Mouse (Mus musculus): ENCODE measurements around the gene Il18bp.
A peak's percentile ranks its signal among the peaks of the same experiment; 100 is the strongest.

The Il18bp gene

GRCm38 (mm10) chr7:102006520-102006919, 12.0 kb downstream of the Il18bp start:
- no peak for DNase-seq (ENCODE audit: low spot score in 2 of 2)

- peak; percentile 58 to 65 for DNase-seq (ENCODE audit: low spot score in 2 of 2)
Observed at GRCm38 (mm10) chr7:102000921-102001630, 17.4 kb downstream of the Il18bp start.

DNA sequence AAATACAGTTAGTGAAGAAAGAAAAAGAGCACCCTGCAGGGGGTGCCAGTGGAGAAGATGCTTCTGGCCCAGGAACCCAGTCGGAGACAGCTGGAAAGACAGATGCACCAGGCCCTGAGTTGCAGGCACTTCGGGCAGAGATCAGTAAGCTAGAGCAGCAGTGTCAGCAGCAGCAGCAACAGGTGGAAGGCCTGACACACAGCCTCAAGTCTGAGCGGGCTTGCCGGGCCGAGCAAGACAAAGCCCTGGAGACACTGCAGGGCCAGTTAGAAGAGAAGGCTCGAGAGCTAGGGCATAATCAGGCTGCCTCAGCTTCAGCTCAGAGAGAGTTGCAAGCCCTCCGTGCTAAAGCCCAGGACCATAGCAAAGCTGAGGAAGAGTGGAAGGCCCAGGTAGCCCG, 18.2 kb downstream of the Il18bp start:
- DNase-seq (ENCODE audit: low spot score in 2 of 2), result no peak

GRCm38 (mm10) chr7:101999461-102000151, 18.9 kb downstream of the Il18bp start:
- no peak for DNase-seq (ENCODE audit: low spot score in 2 of 2)

GRCm38 (mm10) chr7:101998194-101998927, 20.1 kb downstream of the Il18bp start:
- DNase-seq (ENCODE audit: low spot score in 2 of 2), result peak; percentile 77 to 88

GRCm38 (mm10) chr7:101994241-101994640, 24.2 kb downstream of the Il18bp start:
- no peak for DNase-seq (ENCODE audit: low spot score in 2 of 2)

DNA sequence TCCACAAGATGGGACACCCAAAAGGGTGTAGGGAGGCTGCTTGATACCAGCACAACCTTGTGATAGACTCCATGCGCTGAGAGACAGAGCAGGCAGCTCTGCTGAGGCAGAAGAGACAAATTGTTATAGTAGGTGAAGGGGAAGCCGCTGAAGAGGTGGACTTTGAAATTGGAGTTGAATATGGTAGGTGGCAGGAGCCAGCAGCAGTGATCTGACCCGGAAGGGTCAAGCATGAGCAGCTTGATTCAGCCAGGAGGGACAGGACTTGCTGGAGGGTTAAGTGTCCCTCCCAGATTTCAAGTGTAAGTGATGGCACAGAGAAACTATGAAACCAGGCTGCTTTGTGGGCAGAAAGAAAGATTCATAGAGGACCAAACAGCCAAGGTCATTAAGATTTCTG, 33.4 kb downstream of the Il18bp start:
- DNase-seq (ENCODE audit: low spot score in 2 of 2), result no peak

DNA sequence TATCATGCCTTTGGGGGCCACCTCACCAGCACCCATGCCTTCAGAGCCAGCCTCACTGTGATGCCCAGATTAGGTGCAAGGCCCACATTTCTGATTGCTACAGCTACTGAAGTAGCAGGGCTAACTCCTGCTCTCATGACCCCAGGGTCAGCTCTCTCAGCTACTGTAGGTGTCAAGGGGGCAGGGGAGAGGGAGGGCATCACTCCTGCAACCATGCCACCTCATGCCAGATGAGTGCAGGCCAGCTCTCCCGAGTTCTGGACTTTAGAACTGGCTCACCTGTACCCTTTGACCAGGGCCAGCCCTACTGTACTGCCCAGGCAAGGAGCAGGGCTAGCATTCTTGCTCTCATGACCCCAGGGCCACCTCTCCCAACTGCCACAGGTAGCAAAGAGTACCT, 35.8 kb downstream of the Il18bp start:
- no peak for DNase-seq (ENCODE audit: low spot score in 2 of 2)

DNA sequence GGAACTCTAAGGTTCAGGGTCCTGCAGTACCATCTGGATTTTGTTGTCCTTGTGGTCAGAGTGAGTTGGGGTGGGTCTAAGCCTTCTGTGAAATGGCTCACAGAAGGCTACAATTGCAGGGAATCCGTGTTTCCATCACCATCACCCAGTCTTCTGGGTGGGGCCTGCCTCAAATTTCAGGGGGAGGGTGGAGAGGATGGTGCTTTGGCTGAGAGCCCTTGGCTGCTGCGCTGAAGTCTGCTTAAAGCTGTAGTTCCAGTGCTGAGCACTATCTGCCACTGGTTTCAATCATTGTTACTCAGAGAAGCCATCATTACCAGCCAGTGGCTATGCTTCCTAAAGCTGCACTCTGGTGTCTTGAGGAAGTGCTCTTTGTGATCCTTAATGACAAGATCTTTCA, 44.0 kb downstream of the Il18bp start:
- peak; percentile 51 to 62 for DNase-seq (ENCODE audit: low spot score in 2 of 2)

DNA sequence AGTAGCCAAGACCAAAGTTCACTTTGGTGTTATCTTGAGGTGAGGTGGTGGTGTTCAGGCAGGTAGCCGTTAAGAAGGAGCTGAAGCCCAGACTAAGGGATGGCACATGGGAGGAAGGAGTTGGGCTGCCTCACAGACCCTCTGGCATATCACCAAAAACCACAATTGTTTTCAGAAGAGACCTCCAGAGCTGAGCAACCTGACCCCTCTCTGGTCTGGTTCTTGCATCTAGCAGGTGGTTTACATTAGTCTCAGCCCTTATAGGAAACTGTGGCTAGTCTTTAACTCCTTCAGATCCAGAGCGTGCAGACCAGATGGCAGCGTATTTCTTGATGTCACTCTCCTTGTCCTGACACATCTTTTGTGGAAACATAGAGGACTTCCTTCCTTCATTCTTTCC, 44.8 kb downstream of the Il18bp start:
- no peak for DNase-seq (ENCODE audit: low spot score in 2 of 2)

DNA sequence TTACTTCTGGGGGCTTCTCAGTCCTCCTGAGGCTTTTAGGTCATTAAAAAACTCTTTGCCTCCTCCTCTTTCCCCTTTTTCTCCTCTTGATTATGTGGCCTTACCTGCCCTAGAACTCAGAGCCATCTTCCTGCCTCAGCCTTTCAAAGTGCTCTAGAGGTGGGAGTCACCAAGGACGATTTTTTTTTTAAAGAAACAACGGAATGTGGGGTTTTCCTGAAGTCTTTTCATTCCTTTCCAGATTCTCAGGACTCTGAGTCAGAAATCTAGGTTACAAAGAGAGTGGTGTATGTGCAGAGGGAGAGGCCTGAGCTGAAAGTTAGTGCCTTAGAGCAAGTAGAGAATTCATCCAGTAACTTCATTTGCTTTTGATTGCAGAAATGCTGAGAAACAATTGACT, 46.8 kb downstream of the Il18bp start:
- no peak for DNase-seq (ENCODE audit: low spot score in 2 of 2)

- peak; percentile 82 to 84 for DNase-seq (ENCODE audit: low spot score in 2 of 2)
Observed at GRCm38 (mm10) chr7:101970821-101971461, 47.5 kb downstream of the Il18bp start.

DNA sequence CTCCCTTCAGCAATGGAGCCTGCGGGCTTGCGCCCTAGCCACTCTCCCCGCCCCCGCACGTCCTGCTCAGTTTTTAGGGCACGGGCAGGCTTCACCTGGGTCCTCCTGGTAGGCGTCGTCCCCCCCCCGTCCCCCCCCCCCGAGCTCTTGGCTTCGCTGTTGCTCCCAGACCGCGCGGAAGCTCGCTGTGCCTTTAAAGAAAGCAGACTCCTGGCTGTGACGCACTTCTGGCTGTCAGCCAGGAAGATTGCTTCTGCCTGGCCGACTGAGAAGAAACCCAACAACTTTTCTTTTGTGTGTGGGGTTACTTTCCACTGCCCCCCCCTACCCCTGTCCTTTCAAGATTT, 48.1 kb downstream of the Il18bp start:
- peak; percentile 89 to 93 for DNase-seq (ENCODE audit: low spot score in 2 of 2)

GRCm38 (mm10) chr7:101969694-101970428, 48.6 kb downstream of the Il18bp start:
- peak; percentile 83 to 86 for DNase-seq (ENCODE audit: low spot score in 2 of 2)

GRCm38 (mm10) chr7:101968751-101969150, 49.7 kb downstream of the Il18bp start:
- DNase-seq (ENCODE audit: low spot score in 2 of 2), result no peak

DNA sequence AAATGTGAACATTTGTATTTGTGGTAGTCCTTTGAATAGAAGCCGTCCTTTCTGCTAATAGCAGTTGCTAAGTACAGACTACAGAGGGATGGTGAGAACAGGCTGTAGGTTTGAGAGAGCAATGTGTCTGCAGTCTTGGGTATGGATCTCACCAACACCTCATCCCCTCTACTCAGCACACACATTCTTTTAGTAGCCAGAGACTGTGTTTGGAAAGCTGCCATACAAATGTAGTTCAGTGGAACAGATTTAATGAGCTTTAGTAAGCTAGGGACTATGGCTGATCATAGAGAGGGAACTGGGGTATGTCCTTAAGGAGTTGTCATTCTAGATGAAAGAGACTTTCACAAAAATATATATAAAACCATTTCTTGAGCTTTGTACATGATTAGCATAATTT, 51.2 kb downstream of the Il18bp start:
- no peak for DNase-seq (ENCODE audit: low spot score in 2 of 2)

- DNase-seq (ENCODE audit: low spot score in 2 of 2), result no peak
Observed at GRCm38 (mm10) chr7:101965606-101966005, 52.9 kb downstream of the Il18bp start.
